Mouse (Mus musculus): Measurements from ENCODE around the gene Mrpl28. TPM values are rescaled to one million over a fixed set of nuclear protein-coding genes. Genes with fewer than 3 reads are reported as not detected.

Gene Mrpl28
- polyA plus RNA-seq (2015; fragmentation: Nextera tagmentation; extraction: Ambion mirVana), result 184 and 201 TPM in 2 replicates

DNA sequence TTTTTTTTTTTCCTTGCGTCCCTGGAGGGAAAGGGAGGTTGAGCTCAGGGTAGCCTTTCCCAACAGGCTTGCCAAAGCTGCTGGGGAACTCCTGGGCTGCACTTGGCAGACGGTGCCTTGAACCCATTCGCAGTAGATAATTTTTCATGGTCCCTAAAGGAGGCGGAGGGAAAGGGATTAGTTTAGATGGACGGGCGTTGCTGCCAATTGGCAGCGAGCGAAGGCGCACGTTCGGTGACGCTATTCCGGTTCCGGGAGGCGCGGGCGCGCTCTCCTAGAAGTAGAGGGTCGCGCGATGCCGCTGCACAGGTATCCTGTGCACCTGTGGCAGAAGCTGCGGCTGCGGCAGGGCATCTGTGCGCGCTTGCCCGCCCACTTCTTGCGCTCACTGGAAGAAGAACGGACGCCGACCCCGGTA, at the start of gene Mrpl28:
Gene Mrpl28, plus strand, starts transcription at position 234 of the 418 bp plus-strand sequence.
- H3K4me1 ChIP-seq (ENCODE audit: control insufficient read depth, insufficient read depth, low read length), result peaks cover 17% of the 10 kb centered on the region
- peak within 1 kb of the TSS; percentile 78 for H3K4me2 ChIP-seq (ENCODE audit: low read depth, low read length)
- peak within 1 kb of the TSS; percentile 16; the same call in 1 of the 2 replicates for H3K27ac ChIP-seq (ENCODE audit: low read length)
- H3K9me3 ChIP-seq (replicated peaks; ENCODE audit: control insufficient read depth, low read length), result no peaks in the 10 kb centered on the region
- WGBS, result under 1% methylated on average over 32 of the region's 32 CpGs
- H3K27me3 ChIP-seq (ENCODE audit: control insufficient read depth, insufficient read depth, low read length), result peaks cover 5% of the 10 kb centered on the region; the same call in 1 of the 2 replicates
- H3K36me3 ChIP-seq (ENCODE audit: control insufficient read depth, insufficient read depth, low read length), result peaks cover 12% of the 10 kb centered on the region; the same call in 1 of the 2 replicates
- H3K4me3 ChIP-seq (replicated peaks; ENCODE audit: low read length), result peak within 1 kb of the TSS; percentile 82
- peak within 1 kb of the TSS; percentile 87 for H3K9ac ChIP-seq (ENCODE audit: low read length)
- peak; percentile 87 for ATAC-seq (ENCODE audit: insufficient read depth, low FRiP score)

DNA sequence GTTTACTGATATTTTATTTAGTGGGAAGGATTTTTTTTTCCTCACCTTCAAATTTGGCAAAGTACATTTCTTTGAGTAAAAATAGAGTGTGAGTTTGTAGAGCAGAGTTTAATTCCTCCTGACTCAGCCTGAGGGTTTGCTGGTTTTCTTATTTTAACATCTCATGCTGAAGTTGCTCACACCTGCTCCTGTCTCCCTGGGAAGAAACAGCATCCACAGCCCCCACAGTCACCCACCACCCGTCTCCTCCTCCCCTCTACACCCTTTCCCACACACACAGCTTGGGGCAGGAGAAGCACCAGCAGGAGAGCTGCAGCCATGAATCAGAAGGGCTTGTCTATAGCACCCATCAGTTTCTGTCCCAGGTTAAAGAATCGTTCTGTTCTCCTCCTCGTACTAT, 48.1 kb upstream of the Mrpl28 start:
- Histone ChIP-seq H3K9me3 (replicated peaks; ENCODE audit: control insufficient read depth, low read length) (no peaks in the 10 kb centered on the region), H3K27ac (ENCODE audit: low read length) (no peak overlapping the region)
- no peak for ATAC-seq (ENCODE audit: insufficient read depth, low FRiP score)

GRCm38 (mm10) chr17:26078851-26079250, 44.4 kb upstream of the Mrpl28 start:
- no peaks in the 10 kb centered on the region for H3K9me3 ChIP-seq (replicated peaks; ENCODE audit: control insufficient read depth, low read length)
- ATAC-seq (ENCODE audit: insufficient read depth, low FRiP score), result no peak
- H3K4me3 ChIP-seq (replicated peaks; ENCODE audit: low read length), result no peak overlapping the region
- no peaks in the 10 kb centered on the region for H3K36me3 ChIP-seq (ENCODE audit: control insufficient read depth, insufficient read depth, low read length)
- H3K4me2 ChIP-seq (ENCODE audit: low read depth, low read length), result no peak overlapping the region
- H3K4me1 ChIP-seq (ENCODE audit: control insufficient read depth, insufficient read depth, low read length), result no peaks in the 10 kb centered on the region
- H3K27ac ChIP-seq (ENCODE audit: low read length), result no peak overlapping the region
- H3K27me3 ChIP-seq (ENCODE audit: control insufficient read depth, insufficient read depth, low read length), result no peaks in the 10 kb centered on the region
- WGBS, result 56% methylated on average over 2 of the region's 2 CpGs
- no peak overlapping the region for H3K9ac ChIP-seq (ENCODE audit: low read length)

More for the DNA sequence above, 48.1 kb upstream of the Mrpl28 start:
- WGBS, result 62% methylated on average over 3 of the region's 3 CpGs
- no peak overlapping the region for H3K4me3 ChIP-seq (replicated peaks; ENCODE audit: low read length)
- no peak overlapping the region for H3K9ac ChIP-seq (ENCODE audit: low read length)
- H3K4me2 ChIP-seq (ENCODE audit: low read depth, low read length), result no peak overlapping the region
- H3K27me3 ChIP-seq (ENCODE audit: control insufficient read depth, insufficient read depth, low read length), result no peaks in the 10 kb centered on the region
- H3K4me1 ChIP-seq (ENCODE audit: control insufficient read depth, insufficient read depth, low read length), result no peaks in the 10 kb centered on the region
- no peaks in the 10 kb centered on the region for H3K36me3 ChIP-seq (ENCODE audit: control insufficient read depth, insufficient read depth, low read length)

DNA sequence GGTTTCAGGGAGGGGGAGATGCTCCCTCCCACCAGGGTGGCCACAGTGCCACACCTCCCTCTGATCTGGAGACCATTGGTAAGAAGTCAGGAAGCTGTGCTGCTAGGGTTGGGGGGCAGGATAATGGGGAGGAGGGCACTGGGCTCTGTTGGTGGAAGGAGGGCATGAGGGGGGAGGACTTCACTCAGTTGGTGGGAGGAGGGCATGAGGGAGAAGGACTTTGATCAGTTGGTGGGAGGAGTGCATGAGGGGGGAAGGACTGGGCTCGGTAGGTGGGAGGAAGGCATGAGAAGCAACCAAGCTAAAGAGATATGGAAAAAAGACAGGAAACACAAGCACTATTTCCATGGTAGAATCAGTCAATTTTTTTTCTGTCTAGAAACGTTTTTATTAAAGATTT, 42.4 kb upstream of the Mrpl28 start:
- Histone ChIP-seq H3K36me3 (ENCODE audit: control insufficient read depth, insufficient read depth, low read length) (no peaks in the 10 kb centered on the region), H3K4me2 (ENCODE audit: low read depth, low read length) (no peak overlapping the region), H3K27me3 (ENCODE audit: control insufficient read depth, insufficient read depth, low read length) (no peaks in the 10 kb centered on the region), H3K9me3 (replicated peaks; ENCODE audit: control insufficient read depth, low read length) (no peaks in the 10 kb centered on the region), H3K4me1 (ENCODE audit: control insufficient read depth, insufficient read depth, low read length) (no peaks in the 10 kb centered on the region), H3K4me3 (replicated peaks; ENCODE audit: low read length) (no peak overlapping the region), H3K9ac (ENCODE audit: low read length) (no peak overlapping the region), H3K27ac (ENCODE audit: low read length) (no peak overlapping the region)
- WGBS, result 28% methylated on average over 2 of the region's 2 CpGs
- ATAC-seq (ENCODE audit: insufficient read depth, low FRiP score), result no peak

- no peaks in the 10 kb centered on the region for H3K9me3 ChIP-seq (replicated peaks; ENCODE audit: control insufficient read depth, low read length)
- H3K27me3 ChIP-seq (ENCODE audit: control insufficient read depth, insufficient read depth, low read length), result no peaks in the 10 kb centered on the region
- H3K9ac ChIP-seq (ENCODE audit: low read length), result no peak overlapping the region
- no peak for ATAC-seq (ENCODE audit: insufficient read depth, low FRiP score)
- H3K4me1 ChIP-seq (ENCODE audit: control insufficient read depth, insufficient read depth, low read length), result no peaks in the 10 kb centered on the region
- H3K4me2 ChIP-seq (ENCODE audit: low read depth, low read length), result no peak overlapping the region
- WGBS, result 91% methylated on average over 9 of the region's 9 CpGs
- H3K27ac ChIP-seq (ENCODE audit: low read length), result no peak overlapping the region
- no peak overlapping the region for H3K4me3 ChIP-seq (replicated peaks; ENCODE audit: low read length)
- peaks cover 2% of the 10 kb centered on the region; the same call in 1 of the 2 replicates for H3K36me3 ChIP-seq (ENCODE audit: control insufficient read depth, insufficient read depth, low read length)
Observed at GRCm38 (mm10) chr17:26087059-26087564, 36.2 kb upstream of the Mrpl28 start.

DNA sequence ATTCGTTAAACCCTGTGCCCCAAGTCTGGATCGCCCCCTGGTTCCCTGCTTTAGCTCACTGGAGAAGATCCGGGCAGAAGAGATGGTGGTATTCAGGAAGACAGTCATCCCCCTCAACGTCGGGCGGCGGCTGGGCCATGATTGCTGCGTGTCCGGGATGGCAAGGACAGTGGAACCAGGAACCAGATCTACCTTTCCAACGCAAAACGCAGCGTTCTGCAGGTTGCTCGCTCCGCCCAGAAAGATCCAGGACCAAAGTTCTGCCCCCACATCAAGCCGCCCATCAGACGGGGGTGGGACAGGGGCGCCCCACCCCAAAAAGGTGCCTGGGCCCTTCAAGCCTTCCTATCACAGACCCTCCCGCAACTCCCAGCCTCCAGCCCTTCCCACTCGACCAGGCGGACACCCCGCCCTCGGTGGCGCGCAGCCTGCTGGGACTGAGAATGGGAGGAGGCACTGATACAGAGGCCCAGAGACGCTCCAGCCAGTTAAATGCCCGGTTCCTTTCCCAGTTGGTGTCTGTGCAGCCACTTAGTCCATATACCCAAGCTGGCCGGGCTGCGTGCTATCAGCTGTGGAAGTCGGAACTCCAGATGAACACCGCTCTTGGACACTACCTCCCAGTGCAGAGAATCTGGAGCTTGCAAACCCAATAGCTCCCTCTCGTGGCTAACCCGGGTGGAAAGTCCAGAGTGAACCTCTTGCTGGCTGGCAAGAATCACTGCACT, 33.2 kb upstream of the Mrpl28 start, which contains the start of gene Decr2:
Gene Decr2, minus strand, starts transcription at position 433 of the 728 bp plus-strand sequence.
- Histone ChIP-seq H3K9me3 (replicated peaks; ENCODE audit: control insufficient read depth, low read length) (no peaks in the 10 kb centered on the region), H3K9ac (ENCODE audit: low read length) (peak within 1 kb of the TSS; percentile 84), H3K36me3 (ENCODE audit: control insufficient read depth, insufficient read depth, low read length) (peaks cover 4% of the 10 kb centered on the region; the same call in 1 of the 2 replicates), H3K27ac (ENCODE audit: low read length) (peak within 1 kb of the TSS; percentile 92), H3K4me2 (ENCODE audit: low read depth, low read length) (peak within 1 kb of the TSS; percentile 77), H3K4me1 (ENCODE audit: control insufficient read depth, insufficient read depth, low read length) (peaks cover 7% of the 10 kb centered on the region; the same call in 1 of the 2 replicates), H3K4me3 (replicated peaks; ENCODE audit: low read length) (peak within 1 kb of the TSS; percentile 63), H3K27me3 (ENCODE audit: control insufficient read depth, insufficient read depth, low read length) (no peaks in the 10 kb centered on the region)
- under 1% methylated on average over 32 of the region's 32 CpGs for WGBS
- ATAC-seq (ENCODE audit: insufficient read depth, low FRiP score), result peak; percentile 96

GRCm38 (mm10) chr17:26094531-26095110, 28.7 kb upstream of the Mrpl28 start:
- Histone ChIP-seq H3K4me3 (replicated peaks; ENCODE audit: low read length) (peak overlapping the region; percentile 76), H3K27me3 (ENCODE audit: control insufficient read depth, insufficient read depth, low read length) (no peaks in the 10 kb centered on the region), H3K36me3 (ENCODE audit: control insufficient read depth, insufficient read depth, low read length) (peaks cover 4% of the 10 kb centered on the region; the same call in 1 of the 2 replicates), H3K9ac (ENCODE audit: low read length) (peak overlapping the region; percentile 90), H3K9me3 (replicated peaks; ENCODE audit: control insufficient read depth, low read length) (no peaks in the 10 kb centered on the region), H3K27ac (ENCODE audit: low read length) (peak overlapping the region; percentile 72), H3K4me2 (ENCODE audit: low read depth, low read length) (peak overlapping the region; percentile 83), H3K4me1 (ENCODE audit: control insufficient read depth, insufficient read depth, low read length) (peaks cover 7% of the 10 kb centered on the region; the same call in 1 of the 2 replicates)
- no peak for ATAC-seq (ENCODE audit: insufficient read depth, low FRiP score)
- WGBS, result 28% methylated on average over 9 of the region's 9 CpGs

- H3K4me1 ChIP-seq (ENCODE audit: control insufficient read depth, insufficient read depth, low read length), result peaks cover 7% of the 10 kb centered on the region; the same call in 1 of the 2 replicates
- no peaks in the 10 kb centered on the region for H3K27me3 ChIP-seq (ENCODE audit: control insufficient read depth, insufficient read depth, low read length)
- H3K9me3 ChIP-seq (replicated peaks; ENCODE audit: control insufficient read depth, low read length), result no peaks in the 10 kb centered on the region
- H3K4me2 ChIP-seq (ENCODE audit: low read depth, low read length), result peak within 1 kb of the TSS; percentile 83
- WGBS, result 1% methylated on average over 47 of the region's 47 CpGs
- ATAC-seq (ENCODE audit: insufficient read depth, low FRiP score), result peak; percentile 85
- H3K4me3 ChIP-seq (replicated peaks; ENCODE audit: low read length), result peak within 1 kb of the TSS; percentile 76
- H3K36me3 ChIP-seq (ENCODE audit: control insufficient read depth, insufficient read depth, low read length), result peaks cover 4% of the 10 kb centered on the region; the same call in 1 of the 2 replicates
- peak within 1 kb of the TSS; percentile 90 for H3K9ac ChIP-seq (ENCODE audit: low read length)
- peak within 1 kb of the TSS; percentile 72 for H3K27ac ChIP-seq (ENCODE audit: low read length)
Observed at GRCm38 (mm10) chr17:26095121-26095740, 28.1 kb upstream of the Mrpl28 start, which contains the start of gene Nme4. Nme4 (minus strand) TSS chr17:26095602.

All from stomach, embryonic 16.5 days (tissue).